In the genomic region with DNA sequence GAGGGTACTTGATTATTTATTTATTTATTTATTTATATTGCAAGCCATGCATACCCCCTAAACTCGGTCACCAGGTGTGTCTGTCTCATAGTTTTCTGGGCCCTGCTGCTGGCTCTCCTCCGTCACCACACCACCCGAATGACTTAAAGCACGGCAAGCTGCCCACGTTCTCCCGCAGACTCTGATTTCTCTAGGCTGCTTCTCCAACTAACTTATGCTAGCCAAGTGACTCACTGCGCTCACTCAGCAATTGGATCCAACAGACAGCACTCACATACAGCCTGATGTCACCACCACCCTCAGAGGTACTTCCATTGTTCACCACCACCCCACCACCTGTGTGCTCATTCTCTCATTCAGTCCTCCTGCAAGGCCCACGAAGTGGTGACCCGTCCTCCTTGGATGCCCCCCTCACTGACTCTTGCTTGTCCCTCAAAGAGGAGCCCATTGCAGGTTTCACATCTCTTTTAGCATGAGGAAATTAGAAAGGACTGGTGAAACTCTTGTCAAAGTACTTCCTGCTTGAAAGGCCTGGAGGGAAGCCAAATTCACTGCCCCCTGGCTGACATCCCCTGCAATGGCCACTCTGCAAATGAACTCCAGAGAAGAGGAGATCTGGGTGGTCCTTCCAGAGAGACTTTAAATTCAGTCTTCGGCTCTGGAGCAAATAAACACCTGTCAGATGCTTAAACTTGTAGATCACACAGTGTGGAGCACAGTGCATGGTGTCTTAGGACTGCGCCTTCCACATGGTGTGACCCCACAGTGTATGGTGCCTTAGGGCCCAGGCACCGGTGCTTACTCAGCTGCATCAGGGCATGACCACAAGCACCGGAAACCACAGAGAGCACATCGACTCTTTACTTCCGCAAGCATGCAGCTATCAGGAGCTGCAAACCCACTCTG, we compare ENCODE assay signal across 7 mouse cellular contexts.
A peak's percentile ranks its signal among the peaks of the same experiment; 100 is the strongest.
DNase-seq lines count a peak whose midpoint lies in the region; ATAC-seq and TF ChIP-seq lines count a peak whose summit lies in the region.

No protein-coding gene starts in this region.

- H3K9ac ChIP-seq in midbrain, embryonic 13.5 days (replicated peaks), result no peak overlapping the region
- H3K9ac ChIP-seq in midbrain, embryonic 11.5 days (ENCODE audit: low read length), result no peak overlapping the region

- H3K36me3 ChIP-seq in midbrain, embryonic 13.5 days, result no peaks in the 10 kb centered on the region
- H3K36me3 ChIP-seq in midbrain, embryonic 11.5 days (ENCODE audit: control insufficient read depth, insufficient read depth, low read length), result no peaks in the 10 kb centered on the region
- H3K36me3 ChIP-seq in limb, embryonic 10.5 days, result no peaks in the 10 kb centered on the region
- no peaks in the 10 kb centered on the region for H3K36me3 ChIP-seq in myocyte (ENCODE audit: control insufficient read depth, insufficient read depth)

- H3K79me2 ChIP-seq in myocyte (ENCODE audit: control insufficient read depth, insufficient read depth), result no peaks in the 10 kb centered on the region

- H3ac ChIP-seq in myocyte (ENCODE audit: control insufficient read depth, insufficient read length), result no peak overlapping the region

- H3K4me2 ChIP-seq in midbrain, embryonic 13.5 days (replicated peaks), result no peak overlapping the region
- no peak overlapping the region for H3K4me2 ChIP-seq in midbrain, embryonic 11.5 days
- H3K4me2 ChIP-seq in myocyte (ENCODE audit: low read depth), result peak overlapping the region; percentile 67

- 0 out of 2 replicates have a peak, but pooled peaks have one; percentile 53 for ATAC-seq in midbrain, embryonic 13.5 days
- no peak for ATAC-seq in midbrain, embryonic 11.5 days (ENCODE audit: low FRiP score)

- H3K4me3 ChIP-seq in midbrain, embryonic 13.5 days (replicated peaks), result no peak overlapping the region
- no peak overlapping the region for H3K4me3 ChIP-seq in midbrain, embryonic 11.5 days (ENCODE audit: low read depth, low read length)
- no peak overlapping the region for H3K4me3 ChIP-seq in limb, embryonic 10.5 days
- H3K4me3 ChIP-seq in myocyte, result no peak overlapping the region

- H3K4me1 ChIP-seq in midbrain, embryonic 13.5 days (replicated peaks), result peaks cover 10% of the 10 kb centered on the region
- H3K4me1 ChIP-seq in midbrain, embryonic 11.5 days (ENCODE audit: control insufficient read depth, insufficient read depth, low read length), result no peaks in the 10 kb centered on the region
- H3K4me1 ChIP-seq in limb, embryonic 10.5 days, result peaks cover 63% of the 10 kb centered on the region

- H3K27me3 ChIP-seq in midbrain, embryonic 13.5 days, result no peaks in the 10 kb centered on the region
- no peaks in the 10 kb centered on the region for H3K27me3 ChIP-seq in midbrain, embryonic 11.5 days (ENCODE audit: control insufficient read depth, insufficient read depth, low read length)
- peaks cover 16% of the 10 kb centered on the region; the same call in 1 of the 2 replicates for H3K27me3 ChIP-seq in limb, embryonic 10.5 days (ENCODE audit: low read depth, poor library complexity, severe bottlenecking)
- no peaks in the 10 kb centered on the region for H3K27me3 ChIP-seq in myocyte (ENCODE audit: control insufficient read depth, insufficient read depth, insufficient read length)

- H3K27ac ChIP-seq in midbrain, embryonic 13.5 days, result no peak overlapping the region
- H3K27ac ChIP-seq in midbrain, embryonic 11.5 days (ENCODE audit: low read depth, low read length), result no peak overlapping the region
- H3K27ac ChIP-seq in limb, embryonic 10.5 days, result peak overlapping the region; percentile 58; the same call in 1 of the 2 replicates

- 79% methylated on average over 15 of the region's 15 CpGs for WGBS in midbrain, embryonic 13.5 days
- 81% methylated on average over 15 of the region's 15 CpGs for WGBS in midbrain, embryonic 11.5 days
- 83% methylated on average over 15 of the region's 15 CpGs for WGBS in limb, embryonic 10.5 days

- no peak for TF ChIP-seq POLR2A in myocyte (IDR thresholded peaks at IDR 0.05; ENCODE audit: insufficient read length, low read depth)

- intact Hi-C loops in heart, postnatal 14 days (cut with DNase I), result loop anchor here (5.0 kb wide), 1 partner anchor 259 kb away; no protein-coding TSS in a partner anchor

- no peak for DNase-seq in midbrain, embryonic 11.5 days (ENCODE audit: low spot score, missing footprints)
- peak; percentile 89 for DNase-seq in brain, adult 2 months (ENCODE audit: low read depth, low spot score)
- DNase-seq in heart, postnatal 14 days, result peak; percentile 23 to 51
- peak; percentile 45 for DNase-seq in limb, embryonic 10.5 days (ENCODE audit: low spot score)
- peak; percentile 85 for DNase-seq in thymus, postnatal 0 days (ENCODE audit: low spot score)

- no peaks in the 10 kb centered on the region for H3K9me3 ChIP-seq in midbrain, embryonic 13.5 days
- no peaks in the 10 kb centered on the region for H3K9me3 ChIP-seq in midbrain, embryonic 11.5 days (ENCODE audit: control insufficient read depth, low read length)
- no peaks in the 10 kb centered on the region for H3K9me3 ChIP-seq in limb, embryonic 10.5 days (replicated peaks)

TF ChIP-seq in myocyte, 11 proteins besides CTCF, POLR2A, EP300 and RAD21:
- peak in 1 of 3 experiments; percentile 23 for TF ChIP-seq MYOD1 (IDR thresholded peaks at IDR 0.05; ENCODE audit: control insufficient read depth in 1 of 3, insufficient read length in 2 of 3, low read depth in 2 of 3)
- TF ChIP-seq REST (IDR thresholded peaks at IDR 0.05; ENCODE audit: insufficient read depth, insufficient read length), result no peak
